Mouse (Mus musculus): ENCODE data around the gene Usp10.

Gene Usp10

DNA sequence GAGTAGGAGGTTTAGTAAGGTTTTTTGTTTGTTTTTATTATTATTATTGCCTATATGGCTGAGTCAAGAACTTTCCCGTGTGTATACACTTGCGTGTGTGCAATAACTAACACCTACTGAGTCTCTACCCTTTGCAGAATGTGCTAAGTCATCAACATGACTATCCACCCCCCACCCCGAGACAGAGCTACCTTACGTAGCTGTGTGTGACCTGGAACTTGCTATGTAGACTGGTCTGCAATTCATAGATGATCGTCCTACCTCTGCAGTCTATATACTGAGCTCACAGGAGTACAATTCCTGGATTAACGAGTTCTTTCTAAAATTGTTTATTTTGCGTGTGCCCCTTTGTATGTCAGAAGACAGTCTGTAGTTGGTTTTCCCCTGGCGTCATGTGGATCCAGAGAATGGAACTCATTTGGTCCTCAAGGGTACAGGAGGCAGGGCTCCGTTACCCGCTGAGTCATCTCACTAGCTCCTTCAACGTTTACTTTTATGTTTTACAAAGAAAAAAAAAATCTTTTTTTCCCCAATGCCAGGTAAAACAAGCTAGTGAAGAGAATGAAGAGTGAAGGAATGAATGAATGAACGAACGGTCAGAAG lies at the start of gene Usp10:
Usp10 (plus strand) TSS at position 417 of the 603 bp plus-strand sequence.
- DNase-seq (ENCODE audit: low spot score) = no peak

DNA sequence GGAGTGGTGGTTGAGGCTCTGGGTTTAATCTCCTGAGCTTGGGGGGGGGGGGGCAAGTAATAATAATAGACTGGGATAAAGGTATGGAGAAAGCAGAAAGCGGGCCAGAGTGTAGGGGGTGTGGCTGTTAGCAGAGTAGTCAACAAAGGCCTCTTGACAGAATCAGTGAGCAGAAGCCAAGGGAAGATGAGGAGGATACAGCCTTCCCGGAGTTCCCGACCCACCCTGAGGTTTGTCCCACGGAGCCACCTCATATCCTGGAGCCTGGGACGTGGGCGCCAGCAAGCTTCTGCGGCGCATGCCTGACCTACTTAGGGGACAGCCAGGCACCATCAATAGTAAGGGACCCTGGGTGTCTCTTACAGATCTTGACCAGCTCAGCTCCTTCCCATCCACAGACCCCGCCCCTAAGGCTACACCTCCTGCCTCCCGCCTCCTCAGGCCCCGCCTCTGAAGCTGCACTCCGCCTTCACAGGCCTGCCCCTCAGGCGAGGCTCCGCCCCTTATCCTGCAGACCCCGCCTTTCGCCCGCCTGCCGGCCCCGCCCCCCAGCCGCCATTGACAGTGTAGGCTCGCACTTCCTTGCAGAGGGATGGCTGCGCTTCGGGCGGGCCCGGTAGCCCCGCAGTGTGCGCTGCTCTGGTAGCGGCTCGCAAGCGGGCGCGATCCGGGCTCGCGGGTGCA lies 48.3 kb upstream of the Usp10 start, which contains the start of gene Klhl36:
Klhl36 (plus strand) TSS at position 561 of the 684 bp plus-strand sequence.
- peak; percentile 99 for DNase-seq (ENCODE audit: low spot score)

DNA sequence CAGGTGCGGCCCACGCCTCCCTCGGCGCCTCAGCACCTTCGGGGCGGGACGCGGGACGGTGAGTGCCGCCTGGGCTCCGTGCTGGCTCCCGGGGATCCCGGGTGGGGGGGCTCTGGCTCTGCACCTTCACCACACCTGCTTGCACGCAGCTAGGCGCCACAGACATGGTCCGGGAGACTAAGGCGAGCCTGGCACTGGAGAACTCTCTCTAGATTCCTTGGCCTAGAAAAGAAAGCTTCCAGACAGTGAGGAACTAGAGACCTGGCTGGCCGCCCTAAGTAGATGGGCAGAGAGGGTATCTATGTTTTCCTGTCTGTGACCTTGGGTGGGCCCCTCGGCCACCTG lies 47.8 kb upstream of the Usp10 start:
- no peak for DNase-seq (ENCODE audit: low spot score)

GRCm38 (mm10) chr8:119862749-119863148 lies 47.4 kb upstream of the Usp10 start:
- peak; percentile 29 for DNase-seq (ENCODE audit: low spot score)

DNA sequence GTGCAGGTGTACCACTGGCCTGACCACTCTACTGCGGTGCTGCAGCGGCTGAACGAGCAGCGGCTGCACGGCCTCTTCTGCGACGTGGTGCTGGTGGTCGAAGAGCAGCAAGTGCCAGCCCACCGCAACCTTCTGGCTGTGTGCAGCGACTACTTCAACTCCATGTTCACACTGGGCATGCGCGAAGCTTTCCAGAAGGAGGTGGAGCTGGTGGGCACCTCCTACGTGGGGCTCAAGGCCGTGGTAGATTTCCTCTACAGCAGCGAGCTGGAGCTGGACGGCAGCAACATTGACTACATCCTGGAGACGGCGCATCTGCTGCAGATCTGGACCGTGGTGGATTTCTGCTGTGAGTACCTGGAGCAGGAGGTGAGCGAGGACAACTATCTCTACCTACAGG lies 40.5 kb upstream of the Usp10 start:
- no peak for DNase-seq (ENCODE audit: low spot score)

DNA sequence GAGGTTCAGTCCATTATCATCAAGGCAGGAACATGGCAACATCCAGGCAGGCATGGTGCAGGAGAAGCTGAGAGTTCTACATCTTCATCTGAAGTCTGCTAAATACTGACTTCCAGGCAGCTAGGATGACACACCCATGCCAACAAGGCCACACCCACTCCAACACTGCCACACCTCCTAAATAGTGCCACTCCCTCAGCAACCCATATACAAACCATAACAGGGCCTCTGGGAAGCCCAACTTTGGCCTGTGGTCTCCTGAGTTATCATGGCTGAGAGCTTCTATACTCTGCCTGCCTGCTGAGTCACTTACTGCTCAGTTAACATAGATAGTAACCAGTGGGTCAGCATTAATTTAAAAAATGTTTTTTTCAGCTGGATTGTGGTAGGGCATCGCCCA lies 37.0 kb upstream of the Usp10 start:
- no peak for DNase-seq (ENCODE audit: low spot score)

- no peak for DNase-seq (ENCODE audit: low spot score)
Observed at GRCm38 (mm10) chr8:119881301-119881700, 28.9 kb upstream of the Usp10 start.

DNA sequence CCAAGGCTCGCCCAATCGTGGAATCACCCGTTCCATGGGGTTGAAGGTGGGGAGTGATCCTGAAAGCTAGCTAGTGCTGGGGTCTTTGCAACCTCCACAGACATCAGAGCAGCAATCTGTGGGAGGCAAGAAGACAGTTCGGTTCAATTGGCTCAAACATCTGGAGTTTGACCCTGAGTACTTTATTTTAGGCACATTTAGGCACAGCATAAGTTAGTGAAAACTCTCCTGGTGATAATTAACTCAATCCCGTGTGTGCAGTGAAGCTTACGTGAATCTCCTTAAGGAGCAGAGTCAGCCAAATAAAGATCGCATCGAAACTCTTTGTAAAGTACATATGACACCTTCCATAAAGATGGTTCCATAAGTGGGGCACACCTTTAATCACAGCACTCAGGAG lies 28.2 kb upstream of the Usp10 start:
- DNase-seq (ENCODE audit: low spot score) = no peak

- DNase-seq (ENCODE audit: low spot score) = no peak
Observed at GRCm38 (mm10) chr8:119883281-119883680, 26.9 kb upstream of the Usp10 start.

- peak; percentile 82 for DNase-seq (ENCODE audit: low spot score)
Observed at GRCm38 (mm10) chr8:119885612-119886011, 24.5 kb upstream of the Usp10 start.

DNA sequence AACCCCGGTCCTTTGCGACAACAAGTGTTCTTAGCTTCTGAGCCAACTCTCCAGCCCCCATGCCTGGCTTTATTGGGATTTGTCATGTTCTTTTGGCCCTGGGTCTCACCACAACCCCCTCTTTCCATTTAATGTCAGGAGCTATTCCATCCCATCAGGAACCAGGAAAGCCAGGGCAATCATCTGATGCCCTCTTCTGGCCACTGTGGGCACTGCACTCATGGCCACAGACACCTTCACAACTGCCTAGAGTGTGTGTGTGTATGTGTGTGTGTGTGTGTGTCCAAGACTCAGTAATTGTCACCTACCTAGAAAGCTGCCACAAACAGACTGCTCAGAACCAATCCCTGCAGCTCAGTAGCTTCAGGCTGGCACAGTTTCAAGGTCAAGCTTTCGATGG lies 23.0 kb upstream of the Usp10 start:
- DNase-seq (ENCODE audit: low spot score) = no peak

DNA sequence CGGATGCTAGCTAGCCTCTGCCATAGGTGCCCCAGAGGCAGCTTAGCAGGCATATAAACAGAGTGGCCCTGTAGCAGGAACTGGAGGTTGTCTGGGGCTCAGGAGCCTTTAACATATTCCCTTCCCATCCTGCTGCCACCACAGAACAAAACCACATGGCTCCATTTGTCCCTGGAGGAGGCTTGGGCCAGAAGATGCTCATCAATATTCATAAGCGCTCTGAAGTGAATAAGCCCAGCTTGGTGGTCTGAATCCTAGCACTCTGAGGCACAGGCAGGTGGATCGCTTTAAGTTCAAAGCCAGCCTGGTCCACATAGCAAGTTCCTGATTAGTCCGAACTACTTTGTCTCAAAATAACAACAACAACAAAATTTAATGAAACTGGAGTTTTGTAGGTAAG lies 22.1 kb upstream of the Usp10 start:
- DNase-seq (ENCODE audit: low spot score) = no peak

DNA sequence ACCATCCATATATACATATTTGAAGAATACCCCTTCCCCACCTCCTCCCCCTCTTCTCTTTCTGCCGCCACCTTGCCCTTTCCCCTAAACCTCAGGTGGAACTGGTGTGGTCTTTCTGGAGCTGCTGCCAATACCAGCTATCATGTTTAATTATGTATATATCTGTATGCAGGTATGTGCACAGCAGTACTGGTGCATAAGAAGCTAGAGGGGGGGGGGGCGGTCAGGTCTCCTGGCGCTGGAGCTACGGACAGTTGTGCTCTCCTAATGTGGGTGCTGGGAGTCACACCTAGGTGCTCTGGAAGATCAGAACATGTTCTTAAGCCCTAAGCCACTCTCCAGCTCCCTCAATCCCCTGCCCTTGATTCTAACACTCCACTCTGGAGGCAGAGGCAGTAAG lies 13.1 kb upstream of the Usp10 start:
- no peak for DNase-seq (ENCODE audit: low spot score)

- no peak for DNase-seq (ENCODE audit: low spot score)
Observed at GRCm38 (mm10) chr8:119897933-119898332, 12.2 kb upstream of the Usp10 start.

DNA sequence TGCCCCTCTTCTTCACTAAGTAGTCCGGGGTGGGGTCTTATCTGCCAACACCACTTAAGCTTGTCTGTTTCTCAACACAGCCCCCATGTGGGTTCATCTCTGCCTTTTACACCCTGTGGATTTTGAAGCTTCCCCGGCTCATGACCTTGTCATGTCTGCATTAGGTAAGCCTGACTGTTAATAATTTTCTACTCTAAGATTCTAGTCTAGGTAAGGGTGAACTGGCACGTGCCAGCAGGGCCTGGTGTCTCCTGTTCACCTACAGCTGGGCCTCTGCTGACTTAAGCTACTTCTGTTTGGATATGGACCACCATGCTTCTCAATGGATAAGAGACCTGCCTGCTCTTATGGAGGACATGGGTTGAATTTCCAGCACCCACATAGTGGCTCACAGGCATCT lies 8.8 kb upstream of the Usp10 start:
- DNase-seq (ENCODE audit: low spot score) = no peak

- no peak for DNase-seq (ENCODE audit: low spot score)
Observed at GRCm38 (mm10) chr8:119901952-119902351, 8.2 kb upstream of the Usp10 start.

GRCm38 (mm10) chr8:119904323-119904911 lies 5.7 kb upstream of the Usp10 start:
- DNase-seq (ENCODE audit: low spot score) = no peak

DNA sequence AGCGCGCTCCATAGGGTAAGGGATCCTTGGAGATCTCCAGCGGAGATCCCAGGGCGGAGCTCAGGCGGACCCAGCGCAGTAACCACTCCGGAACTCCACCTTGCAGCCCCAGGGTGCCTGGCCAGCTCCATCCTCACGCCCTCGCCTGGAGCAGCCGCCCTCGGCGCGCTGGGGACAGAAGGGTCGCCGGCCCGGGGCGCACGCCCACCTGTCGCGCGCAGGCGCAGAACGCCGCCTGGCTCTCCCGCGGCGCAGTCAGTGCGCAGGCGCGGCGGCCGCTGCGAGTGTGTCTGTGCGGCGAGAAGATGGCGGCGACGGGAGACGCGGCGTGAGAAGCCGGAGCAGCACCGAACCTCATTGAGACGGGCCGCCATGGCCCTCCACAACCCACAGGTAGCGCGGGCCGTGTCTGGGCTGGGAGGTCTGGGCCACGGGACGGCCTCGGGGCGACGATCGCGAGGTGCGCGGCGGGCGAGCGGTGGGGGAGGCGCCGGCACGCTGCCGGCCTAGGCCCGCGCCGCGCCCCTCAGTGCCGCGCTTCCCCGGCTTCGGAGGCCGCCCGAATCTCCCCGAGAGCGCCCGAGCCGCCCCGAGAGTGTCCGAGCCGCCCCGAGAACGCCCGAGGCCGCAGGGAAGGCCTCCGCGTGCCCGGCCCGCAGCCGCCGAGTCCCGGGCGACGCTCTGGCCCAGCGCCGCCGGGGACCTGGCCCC lies 542 bp downstream of the Usp10 start, which contains the start of gene Gm20388:
Gm20388 (plus strand) TSS at position 295 of the 711 bp plus-strand sequence.
- peak; percentile 90 for DNase-seq (ENCODE audit: low spot score)

DNA sequence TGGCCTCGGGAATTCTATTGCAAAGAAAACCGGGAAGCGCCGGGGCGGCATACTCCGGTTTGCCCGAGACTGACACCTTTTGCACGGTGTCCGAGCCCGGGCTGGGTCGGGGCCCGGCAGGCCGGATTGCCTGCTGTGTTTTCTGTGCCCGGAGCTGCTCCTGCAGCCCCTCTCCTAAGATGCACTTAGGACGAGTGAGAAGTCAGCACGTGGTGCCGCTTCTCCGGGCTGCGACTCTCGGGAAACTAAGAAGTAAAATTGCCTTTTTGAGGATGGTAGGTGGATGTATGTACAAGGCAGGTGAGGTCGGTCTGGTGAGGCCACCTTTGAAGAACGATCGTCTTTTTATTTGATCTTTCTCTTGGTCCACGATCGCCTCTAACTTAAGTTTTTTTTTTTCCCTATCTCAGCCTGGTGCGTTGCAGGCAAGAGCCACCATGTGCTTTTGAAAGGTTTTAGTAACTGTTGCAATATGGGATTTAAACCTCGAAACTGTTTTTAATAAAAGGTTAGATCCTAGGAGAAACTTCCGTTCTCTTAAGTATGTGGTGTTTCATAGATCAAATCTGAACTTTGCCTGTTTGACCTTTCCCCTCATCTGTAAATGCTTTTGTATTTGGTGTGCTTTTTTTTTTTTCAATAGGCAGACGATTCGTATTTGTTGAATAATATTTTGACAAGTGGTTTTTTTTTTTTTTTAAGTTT lies 1.2 kb downstream of the Usp10 start:
- DNase-seq (ENCODE audit: low spot score) = peak; percentile 63

- no peak for DNase-seq (ENCODE audit: low spot score)
Observed at GRCm38 (mm10) chr8:119912643-119913042, 2.5 kb downstream of the Usp10 start.

GRCm38 (mm10) chr8:119913181-119913580 lies 3.0 kb downstream of the Usp10 start:
- no peak for DNase-seq (ENCODE audit: low spot score)

GRCm38 (mm10) chr8:119914161-119914560 lies 4.0 kb downstream of the Usp10 start:
- no peak for DNase-seq (ENCODE audit: low spot score)
